Mouse (Mus musculus) gastrocnemius, adult 2 months (tissue): ENCODE data around the gene Tnrc18. TPM values are rescaled to one million over a fixed set of nuclear protein-coding genes. Genes with fewer than 3 reads are reported as not detected.

Experiments used
- DNase-seq: peaks from one replicate; pipeline ENCODE4 v3.0.0; 2022
- H3K27ac ChIP-seq: fragments of 200-600 bp; 2 replicates; pipeline ENCODE4 v1.8.1; 2022; ENCODE audit warnings: mild to moderate bottlenecking
- H3K4me3 ChIP-seq: fragments of 200-600 bp; 2 replicates; pipeline ENCODE4 v1.8.1; 2022; ENCODE audit warnings: mild to moderate bottlenecking, moderate library complexity
- CTCF ChIP-seq: fragments of 200-600 bp; IDR thresholded peaks from 2 replicates; pipeline ENCODE4 v1.8.1; 2022; ENCODE audit warnings: antibody characterized with exemption, mild to moderate bottlenecking, moderate library complexity
- intact Hi-C: fragments of 180-260 bp; cut with DNase I; formaldehyde crosslinking; loops from one replicate; pipeline ENCODE4 v1.15.1; 2025
- total RNA-seq, 2 experiments: library from RNA; stranded (reverse); gene quantifications; 2 replicates each; pipeline ENCODE4 v1.2.3; 2021

Gene Tnrc18
- total RNA-seq, 2 experiments from 2014 or later, result 31.5 to 32.0 TPM

- DNase-seq, result no peak
- Histone ChIP-seq H3K27ac (no peak overlapping the region), H3K4me3 (no peak overlapping the region)
- intact Hi-C loops, result loop anchor here (5.0 kb wide), 1 partner anchor 238 kb away; no protein-coding TSS in a partner anchor
- TF ChIP-seq CTCF, result no peak
Observed at GRCm38 (mm10) chr5:142715059-142715458, 102.4 kb downstream of the Tnrc18 start.

GRCm38 (mm10) chr5:142713966-142714365 is 103.5 kb downstream of the Tnrc18 start:
- Histone ChIP-seq H3K4me3 (no peak overlapping the region), H3K27ac (no peak overlapping the region)
- no peak for TF ChIP-seq CTCF
- intact Hi-C loops, result no loop called here
- no peak for DNase-seq

GRCm38 (mm10) chr5:142712373-142712772 is 105.1 kb downstream of the Tnrc18 start:
- no peak overlapping the region for H3K27ac ChIP-seq
- no peak overlapping the region for H3K4me3 ChIP-seq
- intact Hi-C loops, result no loop called here
- DNase-seq, result no peak
- TF ChIP-seq CTCF, result peak; percentile 22; the same call in 1 of the 2 replicates

- no peak for TF ChIP-seq CTCF
- no peak overlapping the region for H3K4me3 ChIP-seq
- no peak overlapping the region for H3K27ac ChIP-seq
- intact Hi-C loops, result no loop called here
- no peak for DNase-seq
Observed at GRCm38 (mm10) chr5:142709436-142709835, 108.0 kb downstream of the Tnrc18 start.

GRCm38 (mm10) chr5:142707709-142708108 is 109.8 kb downstream of the Tnrc18 start:
- Histone ChIP-seq H3K27ac (no peak overlapping the region), H3K4me3 (no peak overlapping the region)
- no peak for TF ChIP-seq CTCF
- intact Hi-C loops, result no loop called here
- DNase-seq, result no peak

GRCm38 (mm10) chr5:142703569-142703968 is 113.9 kb downstream of the Tnrc18 start:
- TF ChIP-seq CTCF, result no peak
- intact Hi-C loops, result no loop called here
- DNase-seq, result no peak
- no peak overlapping the region for H3K4me3 ChIP-seq
- no peak overlapping the region for H3K27ac ChIP-seq

- intact Hi-C loops, result no loop called here
- Histone ChIP-seq H3K4me3 (peak overlapping the region; percentile 70), H3K27ac (no peak overlapping the region)
- no peak for DNase-seq
- no peak for TF ChIP-seq CTCF
Observed at GRCm38 (mm10) chr5:142702511-142703138, 114.8 kb downstream of the Tnrc18 start.

- intact Hi-C loops, result no loop called here
- no peak for DNase-seq
- Histone ChIP-seq H3K4me3 (peak overlapping the region; percentile 70), H3K27ac (no peak overlapping the region)
- no peak for TF ChIP-seq CTCF
Observed at GRCm38 (mm10) chr5:142701651-142702510, 115.6 kb downstream of the Tnrc18 start.

- intact Hi-C loops, result no loop called here
- H3K27ac ChIP-seq, result no peak overlapping the region
- no peak for TF ChIP-seq CTCF
- H3K4me3 ChIP-seq, result peak overlapping the region; percentile 70; the same call in 1 of the 2 replicates
- DNase-seq, result no peak
Observed at GRCm38 (mm10) chr5:142700842-142701589, 116.4 kb downstream of the Tnrc18 start.

GRCm38 (mm10) chr5:142697742-142698141 is 119.7 kb downstream of the Tnrc18 start:
- DNase-seq, result no peak
- TF ChIP-seq CTCF, result no peak
- no peak overlapping the region for H3K27ac ChIP-seq
- intact Hi-C loops, result no loop called here
- no peak overlapping the region for H3K4me3 ChIP-seq

GRCm38 (mm10) chr5:142696865-142697264 is 120.6 kb downstream of the Tnrc18 start:
- H3K4me3 ChIP-seq, result no peak overlapping the region
- intact Hi-C loops, result no loop called here
- H3K27ac ChIP-seq, result no peak overlapping the region
- no peak for TF ChIP-seq CTCF
- DNase-seq, result no peak

- intact Hi-C loops, result no loop called here
- DNase-seq, result no peak
- H3K4me3 ChIP-seq, result no peak overlapping the region
- H3K27ac ChIP-seq, result no peak overlapping the region
- no peak for TF ChIP-seq CTCF
Observed at GRCm38 (mm10) chr5:142696258-142696657, 121.2 kb downstream of the Tnrc18 start.
